Mouse (Mus musculus) liver, adult (tissue): ENCODE results near the gene Hist2h3c2.
"Not testable (repeated sequence)": the region's sequence is repeated elsewhere in the genome, so short reads cannot be mapped to it uniquely, and the experiment has no call there.

Source experiments
- GATA4 ChIP-seq: IDR thresholded peaks from 2 replicates; pipeline ENCODE4 v1.6.1; 2014; ENCODE audit warnings: mild to moderate bottlenecking, low read length; ENCODE audit not compliant: insufficient replicate concordance

Hist2h3c2 gene

GRCm38 (mm10) chr3:96243921-96244572, 5.1 kb upstream of the Hist2h3c2 start:
- TF ChIP-seq GATA4: no peak

GRCm38 (mm10) chr3:96240799-96241197, 1.9 kb upstream of the Hist2h3c2 start:
- no peak for TF ChIP-seq GATA4

GRCm38 (mm10) chr3:96239949-96240798, 1.2 kb upstream of the Hist2h3c2 start, which contains the start of gene Hist2h2aa2:
Hist2h2aa2 (minus strand) TSS chr3:96240276.
- TF ChIP-seq GATA4: not testable (repeated sequence)

DNA sequence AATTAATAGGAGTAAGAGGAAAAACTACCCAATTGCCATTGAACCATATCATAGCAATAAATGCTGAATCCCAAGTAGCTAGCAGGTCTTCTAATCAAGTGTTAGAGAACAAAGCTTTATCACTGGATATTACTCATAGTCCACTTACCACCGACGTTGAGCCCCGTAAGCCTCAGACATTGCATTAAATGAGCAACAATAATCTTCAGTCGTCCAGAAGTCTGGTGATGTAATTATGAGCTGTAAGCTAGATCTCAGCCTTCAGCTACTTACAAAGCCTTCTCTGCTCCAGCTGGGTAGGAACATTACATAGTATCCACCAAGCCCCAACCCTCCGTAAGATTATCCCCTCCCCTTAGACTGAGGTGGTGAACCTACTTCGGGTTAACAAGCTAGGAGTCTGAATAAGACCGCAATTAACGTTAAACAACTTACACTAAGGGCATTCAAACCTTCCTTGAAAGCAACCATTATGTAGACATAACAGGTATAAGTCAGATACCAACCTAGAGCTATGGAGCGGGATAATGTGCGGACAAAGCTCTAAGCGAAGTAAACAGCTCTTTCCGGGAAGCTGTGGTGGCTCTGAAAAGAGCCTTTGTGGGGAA, 919 bp downstream of the Hist2h3c2 start:
- no peak for TF ChIP-seq GATA4

DNA sequence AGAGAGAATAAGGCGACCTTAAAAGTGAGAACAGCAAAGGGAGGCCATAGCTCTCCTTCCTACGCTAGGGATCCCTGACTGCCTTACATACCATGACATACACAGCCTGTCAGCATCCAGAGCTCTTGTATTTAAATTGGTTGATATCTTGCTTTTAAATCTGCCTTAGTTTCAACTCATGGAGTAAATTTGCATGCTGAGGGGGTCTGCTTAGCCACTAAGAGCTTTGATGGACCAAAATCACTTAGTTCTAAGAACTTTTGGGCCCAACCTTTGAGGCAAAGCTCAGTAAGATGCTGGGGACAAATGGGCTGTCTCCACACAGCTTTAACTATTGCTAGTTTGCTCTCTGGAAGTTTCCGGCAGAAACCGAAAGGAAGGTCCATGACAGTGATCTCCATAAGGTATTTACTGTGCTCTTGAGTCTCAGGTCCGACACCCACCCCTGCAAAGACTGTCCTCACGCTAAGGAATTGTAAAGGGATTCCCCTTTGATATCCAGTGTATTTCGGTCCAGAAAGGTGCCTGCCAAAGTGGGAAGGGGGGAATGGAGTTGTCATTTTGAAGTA, 1.5 kb downstream of the Hist2h3c2 start:
- TF ChIP-seq GATA4: no peak

DNA sequence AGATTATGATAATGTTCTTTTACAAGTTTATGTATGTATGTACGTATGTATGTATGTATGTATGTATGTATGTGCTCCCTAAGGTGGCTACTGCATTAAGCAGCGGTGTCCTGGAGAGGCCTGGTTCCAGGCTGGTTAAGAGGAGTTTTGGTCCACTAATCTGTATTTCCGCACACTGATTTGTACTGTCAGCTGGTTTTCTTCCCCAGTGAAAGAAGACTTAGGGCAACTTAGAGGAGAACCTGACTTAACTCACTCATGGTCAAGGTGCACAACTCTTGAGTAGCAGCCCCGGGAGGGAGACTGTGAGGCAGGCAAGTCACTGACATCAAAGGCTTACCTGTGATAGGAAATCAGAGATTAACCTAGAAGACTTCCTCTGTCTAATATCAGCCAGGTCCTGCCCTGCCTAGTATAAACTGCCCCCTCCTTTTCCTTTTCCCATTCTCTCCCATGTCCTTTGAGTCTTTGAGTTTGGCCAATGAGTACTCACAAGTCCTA, 2.0 kb downstream of the Hist2h3c2 start:
- TF ChIP-seq GATA4: no peak

- TF ChIP-seq GATA4: no peak
Observed at GRCm38 (mm10) chr3:96235836-96236235, 3.1 kb downstream of the Hist2h3c2 start.

- TF ChIP-seq GATA4: no peak
Observed at GRCm38 (mm10) chr3:96234914-96235313, 4.0 kb downstream of the Hist2h3c2 start.

DNA sequence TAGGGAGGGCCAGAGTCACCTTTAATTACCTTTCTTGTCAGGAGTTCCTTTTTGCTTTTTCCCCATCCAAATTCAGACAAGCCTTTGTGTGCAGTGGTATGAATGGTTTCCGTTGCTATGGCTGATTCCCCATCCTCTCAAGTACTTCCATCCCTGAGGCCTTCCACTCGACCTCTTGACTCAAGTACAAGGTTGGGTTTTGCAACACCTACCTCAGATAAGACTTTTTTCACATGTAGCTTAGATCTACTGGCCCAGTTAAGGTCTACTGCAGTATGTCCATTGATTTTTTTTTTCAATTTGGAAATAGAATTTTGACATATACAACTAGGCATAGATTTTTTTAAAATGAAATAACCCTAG, 7.2 kb downstream of the Hist2h3c2 start:
- TF ChIP-seq GATA4: no peak

- no peak for TF ChIP-seq GATA4
Observed at GRCm38 (mm10) chr3:96230910-96231757, 7.8 kb downstream of the Hist2h3c2 start.

DNA sequence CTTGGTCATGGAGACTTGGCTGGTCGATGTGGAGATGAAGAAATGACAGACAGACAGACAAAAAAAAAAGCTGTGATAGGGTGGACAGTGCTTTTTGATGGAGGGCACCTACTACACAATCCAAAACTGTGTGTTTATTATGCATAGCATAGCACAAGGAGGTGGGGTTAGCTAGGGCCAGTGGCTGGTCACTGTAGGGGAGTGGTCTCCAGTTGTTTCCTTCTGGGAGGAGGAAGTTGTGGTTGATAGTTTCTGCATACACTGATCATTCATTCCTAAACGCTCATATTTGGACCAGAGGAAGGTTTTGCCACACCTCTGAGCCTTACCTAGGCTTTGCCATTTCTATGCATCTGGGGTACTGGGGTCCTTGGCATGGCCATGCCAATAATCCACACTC, 8.5 kb downstream of the Hist2h3c2 start:
- TF ChIP-seq GATA4: no peak

- TF ChIP-seq GATA4: no peak
Observed at GRCm38 (mm10) chr3:96228828-96229227, 10.1 kb downstream of the Hist2h3c2 start.

DNA sequence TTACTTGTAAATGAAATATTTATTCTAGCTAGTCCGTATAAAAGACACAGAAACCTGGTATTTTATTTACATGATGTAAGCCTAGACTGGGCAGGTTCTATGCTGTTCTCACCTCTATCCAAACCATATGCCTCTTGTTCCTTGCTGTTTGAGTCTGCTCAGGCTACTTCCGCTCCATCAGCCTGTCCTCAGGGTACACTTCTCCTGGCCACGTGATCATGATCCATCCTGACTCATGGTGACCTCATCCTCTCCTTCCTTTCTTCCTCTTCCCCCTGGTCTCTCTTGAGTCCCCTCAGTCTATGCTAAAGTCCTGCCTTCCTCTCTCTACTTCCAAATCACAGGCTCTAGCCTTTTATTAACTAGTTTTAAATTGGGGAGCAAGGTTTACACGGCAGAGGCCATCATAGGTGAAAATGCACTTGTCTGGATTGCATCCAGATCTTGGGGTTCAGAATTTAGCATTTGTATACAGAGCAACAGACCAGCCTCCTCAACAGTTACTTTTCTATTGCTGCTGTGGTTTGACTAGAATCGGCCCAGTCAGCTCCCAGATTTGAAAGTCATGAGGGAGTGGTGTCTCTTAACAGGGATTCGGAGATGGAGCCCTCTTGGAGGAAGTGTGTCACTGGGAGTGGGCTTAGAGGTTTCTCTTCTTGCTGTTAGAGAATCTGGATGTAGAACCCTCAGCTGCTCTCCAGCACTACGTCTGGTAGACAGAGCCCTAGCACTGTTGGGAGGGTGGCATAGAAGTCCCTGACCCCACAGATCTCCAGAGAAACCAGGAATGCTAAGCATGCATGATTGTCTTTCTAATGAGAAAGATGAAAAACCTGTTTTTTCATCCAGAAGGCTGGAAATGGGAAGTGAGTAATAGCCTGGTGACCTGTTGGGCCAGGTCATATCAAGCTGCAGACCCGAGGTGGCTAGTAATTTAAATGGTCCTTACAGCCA, 12.0 kb downstream of the Hist2h3c2 start:
- no peak for TF ChIP-seq GATA4
